Mouse (Mus musculus) left cerebral cortex, adult 9 months (tissue): ENCODE data around the gene Fes.
A peak's percentile ranks its signal among the peaks of the same experiment; 100 is the strongest.
"Not testable (repeated sequence)": the region's sequence is repeated elsewhere in the genome, so short reads cannot be mapped to it uniquely, and the experiment has no call there.

Experiments
- DNase-seq, 2 experiments: peaks; one replicate each; pipeline ENCODE4 v3.0.0; 2022; ENCODE audit warnings: low spot score in 2 of 2

Fes gene

DNA sequence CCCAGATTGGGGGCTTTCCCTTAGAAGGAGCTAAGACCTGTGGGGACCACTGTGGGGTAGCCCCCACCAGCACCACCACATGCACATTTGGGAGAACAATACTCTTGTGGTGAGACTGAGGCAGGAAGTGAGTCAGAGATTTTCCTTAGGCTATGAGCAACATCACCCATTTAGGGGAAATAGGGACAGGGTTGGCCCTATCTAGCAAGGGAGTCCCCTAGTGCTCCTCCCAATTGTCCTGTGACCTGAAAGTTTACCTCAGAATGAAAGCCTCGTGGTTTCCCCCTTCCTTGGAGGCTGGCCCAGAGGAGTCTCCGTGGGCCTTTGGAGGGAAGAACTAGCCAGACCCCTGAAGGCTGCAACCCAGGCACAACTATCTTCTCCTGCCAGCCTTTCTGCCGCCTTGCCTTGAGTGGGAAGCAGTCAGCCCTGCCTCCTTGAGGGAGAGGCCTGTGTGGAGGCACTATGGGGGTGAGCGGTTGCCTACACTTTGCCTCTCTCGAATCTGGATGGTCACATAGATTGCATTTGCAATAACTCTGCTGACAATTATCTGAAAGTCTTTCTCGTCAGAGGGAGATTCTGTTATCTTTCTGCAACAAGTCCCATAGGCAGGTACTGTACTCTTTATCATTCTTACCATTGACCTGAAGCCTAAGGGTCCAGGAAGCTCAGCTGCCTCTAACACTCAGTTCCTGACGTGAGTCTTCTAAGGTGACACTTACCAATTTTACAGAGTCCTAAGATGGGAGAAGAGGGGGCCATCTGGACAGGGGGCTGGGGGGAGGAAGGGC, 16.6 kb upstream of the Fes start:
- no peak for DNase-seq

DNA sequence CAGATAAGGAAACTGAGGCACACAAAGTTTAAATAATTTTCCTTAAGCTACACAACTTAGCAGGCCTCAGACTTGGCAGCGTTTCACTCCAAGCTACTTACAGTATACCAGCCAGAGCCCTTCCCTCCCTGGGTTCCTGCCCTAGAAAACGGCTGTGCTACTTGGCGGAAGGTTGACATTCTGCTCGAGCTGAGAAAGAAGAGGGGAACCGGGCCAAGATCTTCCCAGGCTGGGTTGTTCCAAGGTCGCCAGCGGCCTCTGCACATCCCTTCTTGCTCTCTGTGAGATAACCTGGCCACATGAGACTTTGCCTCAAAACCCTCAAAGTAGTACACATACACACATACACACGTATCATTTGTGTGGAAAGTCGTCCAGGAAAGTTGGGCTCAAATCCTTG, 15.8 kb upstream of the Fes start:
- peak in 1 of 2 experiments; percentile 56 for DNase-seq

DNA sequence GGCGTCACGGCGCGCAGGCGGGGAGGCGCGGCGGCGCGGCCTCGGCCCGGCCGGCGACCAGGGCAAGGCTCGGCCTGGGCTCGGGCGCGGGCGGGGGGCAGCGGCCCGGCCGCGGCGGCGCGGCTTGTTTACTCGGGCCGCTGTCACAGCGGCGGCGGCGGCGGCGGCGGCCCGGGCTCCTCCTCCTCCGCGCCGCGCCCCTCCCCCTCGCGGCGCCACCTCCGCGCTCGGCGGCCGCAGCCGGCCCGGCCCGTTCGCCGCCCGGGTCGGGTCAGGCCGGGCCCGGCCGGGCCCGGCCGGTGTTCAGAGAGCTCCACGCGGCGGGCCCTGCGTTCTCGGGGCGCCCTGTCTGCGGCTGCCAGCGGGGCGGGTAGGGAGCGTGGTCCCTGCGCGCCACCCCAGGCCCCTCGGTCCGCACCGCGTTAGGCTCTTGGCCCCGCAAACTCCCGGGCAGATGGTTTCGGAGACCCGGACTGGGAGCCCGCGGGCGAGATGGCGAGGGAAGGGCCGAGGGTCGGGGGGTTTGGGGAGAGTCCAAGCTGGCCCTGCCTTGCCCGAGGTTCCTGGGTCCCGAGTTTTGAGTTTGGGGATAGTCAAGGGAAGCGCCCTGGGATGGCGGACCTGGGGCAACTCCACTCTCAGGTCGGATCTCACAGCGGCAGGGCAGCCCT, 15.0 kb upstream of the Fes start:
- no peak for DNase-seq

DNA sequence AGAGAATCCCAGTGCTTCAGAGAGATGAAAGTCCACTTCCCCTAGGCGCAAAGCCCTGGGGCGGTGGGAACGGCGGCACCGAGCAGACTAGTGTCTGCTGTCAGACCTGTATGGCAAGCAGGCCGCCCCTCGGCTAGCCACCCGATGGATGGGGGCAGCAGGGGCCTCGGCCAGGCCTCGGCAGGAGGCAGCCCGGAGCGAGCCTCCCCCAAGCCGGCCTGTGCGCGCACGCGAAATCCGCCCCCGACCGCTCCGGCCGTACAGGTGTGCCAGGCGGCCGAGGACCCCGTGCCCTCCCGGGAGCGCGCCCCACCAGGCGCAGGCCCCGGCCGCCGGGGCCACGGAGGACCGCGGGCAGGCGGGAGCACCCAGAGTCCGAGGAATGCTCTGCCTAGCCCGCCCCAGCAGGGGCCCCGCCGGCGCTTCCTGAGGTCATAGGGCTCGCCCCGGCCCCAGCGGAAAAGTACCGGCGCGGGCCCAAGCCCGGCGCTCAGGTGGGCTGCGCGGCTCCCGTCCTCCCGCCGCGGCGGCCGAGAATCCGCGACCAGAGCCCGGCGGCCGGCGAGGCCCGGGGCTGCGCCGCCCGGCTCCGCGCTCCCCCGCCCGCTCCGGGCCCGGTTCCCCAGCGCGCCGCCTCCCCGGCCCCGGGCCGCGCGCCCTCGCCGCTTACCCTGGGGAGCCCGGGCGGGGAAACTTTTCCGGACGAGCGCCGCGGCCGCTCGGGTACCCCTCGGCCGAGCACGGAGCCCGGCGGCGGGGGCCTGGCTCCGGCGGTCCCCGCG, 14.3 kb upstream of the Fes start:
- DNase-seq, result no peak

DNA sequence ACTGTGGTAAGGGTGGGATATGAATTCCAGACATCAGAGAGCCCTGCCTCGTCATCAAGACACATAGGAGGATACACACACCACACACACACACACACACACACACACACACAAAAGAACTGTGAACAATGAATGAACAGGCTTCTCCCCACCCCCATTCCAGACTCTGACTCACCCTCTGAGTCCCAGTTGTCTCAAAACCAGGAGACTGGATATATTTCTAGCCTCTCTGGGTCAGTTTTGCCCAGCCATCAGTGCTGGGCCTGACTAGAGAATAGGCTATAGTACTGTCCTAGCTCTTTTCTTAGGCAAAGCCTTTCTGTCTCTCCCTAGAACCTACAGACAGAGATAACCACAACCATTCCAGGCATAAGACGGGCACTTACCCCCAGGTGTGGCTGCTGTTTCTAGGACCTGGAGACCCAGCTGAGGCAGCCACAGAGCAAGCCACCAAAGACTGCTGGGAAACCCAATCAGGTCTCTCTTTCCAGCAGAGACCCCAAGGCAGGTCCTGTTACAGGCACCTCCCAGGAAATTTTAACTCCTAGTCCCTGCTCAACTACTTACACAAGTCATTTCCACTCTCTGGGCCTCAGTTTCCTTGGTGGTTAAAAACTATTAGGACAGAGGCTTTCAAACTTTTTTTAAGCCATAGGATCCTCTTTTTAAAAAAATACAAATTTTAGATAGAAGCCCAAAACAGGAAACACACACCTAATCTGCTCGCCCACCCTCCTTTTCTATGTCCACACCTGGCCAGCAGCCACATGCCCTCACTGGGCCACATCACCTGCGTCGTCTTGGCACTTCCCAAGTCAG, 13.5 kb upstream of the Fes start:
- DNase-seq, result peak in 1 of 2 experiments; percentile 49

DNA sequence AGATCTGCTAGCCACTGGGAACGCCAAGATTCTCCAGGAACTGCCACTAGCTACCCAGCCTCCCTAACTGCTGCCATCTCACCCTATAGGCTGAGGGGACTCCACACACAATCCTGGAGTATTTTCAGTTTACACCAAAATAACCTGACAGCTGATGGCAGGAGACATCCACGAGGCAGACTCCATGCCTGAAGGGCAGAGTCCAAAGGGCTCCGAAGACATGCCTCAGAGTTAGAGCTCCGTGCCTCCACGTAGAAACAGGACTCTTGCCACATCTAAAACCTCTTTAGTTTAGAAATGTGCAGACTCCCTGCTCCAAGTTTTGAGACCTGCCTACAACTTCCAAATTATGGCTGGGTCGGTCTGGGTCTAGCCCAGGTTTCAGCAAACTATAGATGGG, 12.8 kb upstream of the Fes start:
- no peak for DNase-seq

DNA sequence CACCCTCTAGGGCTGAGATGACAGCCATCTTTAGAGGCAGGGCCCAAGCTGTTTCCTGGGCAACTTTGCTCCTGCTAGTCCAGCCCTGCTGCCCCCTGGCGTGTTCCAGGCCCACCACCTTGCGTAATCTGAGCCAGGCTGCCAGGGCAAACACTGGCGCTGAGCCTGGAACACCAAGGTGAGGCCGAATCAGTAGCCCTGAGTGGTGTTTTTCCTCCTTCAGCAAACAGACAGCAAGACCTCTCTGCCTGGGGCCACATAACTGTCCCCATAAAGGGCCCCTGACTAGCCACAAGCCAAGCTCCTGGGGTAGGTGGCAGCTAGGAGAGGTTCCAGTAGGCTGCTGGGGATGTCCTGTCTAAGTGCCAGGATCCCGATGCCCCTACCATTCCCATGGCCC, 12.4 kb upstream of the Fes start:
- no peak for DNase-seq

DNA sequence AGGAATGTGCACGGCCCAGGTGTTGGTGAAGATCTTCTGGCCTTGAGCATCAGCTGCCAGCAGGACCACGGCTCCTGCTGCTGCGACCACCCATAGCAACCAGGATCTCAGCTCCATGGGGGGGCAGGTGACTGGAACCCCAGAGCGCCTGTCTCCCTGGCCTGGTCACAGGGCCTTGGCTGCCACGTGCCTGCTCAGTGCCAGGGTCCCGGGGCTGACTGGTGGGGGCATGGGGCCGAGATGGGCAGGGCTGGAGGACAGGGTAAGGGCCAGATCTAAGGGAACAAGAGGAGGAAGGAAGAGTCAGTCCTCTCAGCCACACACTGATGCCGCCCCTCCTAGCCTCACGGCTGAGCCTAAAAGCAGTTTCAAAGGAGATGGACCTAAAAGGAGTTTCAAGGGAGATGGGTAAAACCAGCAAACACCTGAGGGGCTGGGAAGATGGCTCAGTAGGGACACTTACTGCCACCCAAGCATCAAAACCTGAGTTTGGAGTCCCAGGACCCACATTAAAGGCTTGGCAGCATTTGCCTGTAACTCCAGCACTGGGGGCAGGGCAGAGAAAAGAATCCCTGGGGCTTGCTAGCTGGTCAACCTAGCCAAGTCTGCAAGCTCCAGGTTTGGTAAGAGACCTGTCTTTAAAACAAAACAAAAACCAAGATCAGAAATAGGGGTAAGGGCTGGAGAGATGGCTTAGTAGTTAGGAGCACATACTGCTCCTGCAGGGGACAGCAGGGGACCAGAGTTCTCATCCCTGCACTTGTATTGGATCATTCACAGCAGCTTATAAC, 11.1 kb upstream of the Fes start:
- DNase-seq, result no peak

DNA sequence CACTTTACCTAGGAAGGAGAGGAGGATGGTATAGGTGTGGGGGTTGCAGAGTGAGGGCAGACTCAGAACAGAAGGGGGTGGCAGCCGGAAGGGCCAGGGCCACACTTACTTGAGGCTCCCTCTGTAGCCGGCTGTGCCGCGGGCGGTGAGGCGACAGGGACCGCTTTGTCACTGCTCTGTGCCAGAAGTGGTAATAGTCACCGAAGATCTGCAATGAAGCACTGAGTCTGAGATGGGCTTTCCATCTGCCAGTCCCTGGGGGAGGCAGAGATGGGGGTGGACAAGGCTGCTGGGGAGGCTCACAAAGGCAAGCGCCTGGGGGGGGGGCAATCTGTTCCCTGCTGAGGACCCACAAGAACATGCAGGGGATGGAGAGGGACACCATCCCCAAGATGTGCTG, 10.2 kb upstream of the Fes start:
- peak in 1 of 2 experiments; percentile 67 for DNase-seq

DNA sequence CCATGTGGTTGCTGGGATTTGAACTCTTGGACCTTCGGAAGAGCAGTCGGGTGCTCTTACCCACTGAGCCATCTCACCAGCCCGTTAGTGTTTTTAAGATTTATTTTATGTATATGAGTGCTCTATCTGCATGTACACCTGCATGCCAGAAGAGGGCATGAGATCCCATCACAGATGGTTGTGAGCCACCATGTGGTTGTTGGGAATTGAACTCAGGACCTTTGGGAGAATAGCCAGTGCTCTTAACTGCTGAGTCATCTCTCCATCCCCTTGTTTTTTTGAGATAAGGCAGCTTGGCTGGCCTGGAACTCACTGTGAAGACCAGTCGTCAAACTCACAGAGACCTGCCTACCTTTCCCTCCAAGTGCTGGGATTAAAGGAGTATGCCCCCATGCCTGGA, 8.7 kb upstream of the Fes start:
- not testable (repeated sequence) for DNase-seq

DNA sequence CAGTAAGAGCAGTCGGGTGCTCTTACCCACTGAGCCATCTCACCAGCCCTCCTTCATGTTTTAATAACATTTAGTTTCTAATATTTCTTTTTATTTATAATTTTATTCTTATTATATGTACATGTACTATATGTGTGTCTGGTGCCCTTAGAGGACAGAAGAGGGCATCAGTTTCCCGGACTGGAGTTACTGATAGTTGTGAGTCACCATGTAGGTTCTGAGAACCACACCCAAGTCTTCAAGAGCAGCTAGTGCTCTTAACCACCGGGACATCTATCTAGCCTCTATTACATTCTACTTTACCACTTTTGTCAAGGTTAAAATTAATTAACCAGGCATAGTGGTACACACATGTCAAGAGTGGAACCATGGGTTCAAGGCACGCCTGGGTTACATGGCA, 6.9 kb upstream of the Fes start:
- no peak for DNase-seq

DNA sequence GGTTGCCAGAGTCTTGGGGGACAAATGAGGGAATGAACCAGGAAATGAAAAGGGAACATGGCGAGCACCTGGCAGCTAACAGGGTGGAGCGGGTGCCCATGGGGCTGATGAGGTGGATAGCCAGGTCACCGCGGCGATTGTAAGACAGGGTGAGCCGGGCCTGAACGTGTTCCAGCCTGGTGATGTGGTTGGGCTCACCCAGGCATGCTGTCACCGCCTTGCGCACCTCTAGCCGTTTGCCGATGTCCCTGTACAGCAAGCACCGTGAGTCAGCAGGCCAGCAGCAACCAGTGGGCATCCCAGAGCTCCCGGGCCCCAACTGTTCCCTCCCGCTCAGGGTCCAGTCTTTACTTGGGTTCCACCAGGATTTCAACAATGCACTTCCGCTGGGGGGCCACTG, 4.4 kb upstream of the Fes start:
- DNase-seq, result no peak

DNA sequence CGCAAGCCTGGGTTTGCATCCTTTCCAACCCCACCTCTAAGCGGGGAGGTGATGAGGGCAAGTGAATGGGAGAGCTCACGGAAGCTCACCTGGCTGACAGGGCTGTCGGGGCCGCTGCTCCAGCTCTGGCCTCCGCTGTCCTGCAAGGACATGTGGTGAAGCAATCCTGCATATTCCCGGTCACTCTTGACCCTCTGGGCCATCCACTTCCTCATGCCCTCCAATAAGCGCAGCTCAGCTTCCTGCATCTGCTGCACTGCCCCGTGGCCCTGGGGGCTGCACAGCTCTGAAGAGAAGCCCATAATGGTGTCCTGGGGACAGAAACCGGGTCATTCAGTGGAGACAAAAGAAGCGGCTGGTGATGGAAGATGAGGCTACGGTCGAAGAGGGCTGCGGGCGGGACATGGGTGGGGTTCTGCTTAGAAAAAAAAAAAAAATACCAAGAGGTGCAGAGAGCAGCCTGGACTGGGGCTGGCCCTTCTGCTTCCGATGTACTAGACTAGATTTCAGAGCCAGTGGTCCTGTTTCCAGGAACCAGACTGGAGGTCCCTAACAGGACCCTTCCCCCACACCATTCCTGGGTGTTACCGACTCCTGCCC, 613 bp downstream of the Fes start:
- DNase-seq, result no peak

DNA sequence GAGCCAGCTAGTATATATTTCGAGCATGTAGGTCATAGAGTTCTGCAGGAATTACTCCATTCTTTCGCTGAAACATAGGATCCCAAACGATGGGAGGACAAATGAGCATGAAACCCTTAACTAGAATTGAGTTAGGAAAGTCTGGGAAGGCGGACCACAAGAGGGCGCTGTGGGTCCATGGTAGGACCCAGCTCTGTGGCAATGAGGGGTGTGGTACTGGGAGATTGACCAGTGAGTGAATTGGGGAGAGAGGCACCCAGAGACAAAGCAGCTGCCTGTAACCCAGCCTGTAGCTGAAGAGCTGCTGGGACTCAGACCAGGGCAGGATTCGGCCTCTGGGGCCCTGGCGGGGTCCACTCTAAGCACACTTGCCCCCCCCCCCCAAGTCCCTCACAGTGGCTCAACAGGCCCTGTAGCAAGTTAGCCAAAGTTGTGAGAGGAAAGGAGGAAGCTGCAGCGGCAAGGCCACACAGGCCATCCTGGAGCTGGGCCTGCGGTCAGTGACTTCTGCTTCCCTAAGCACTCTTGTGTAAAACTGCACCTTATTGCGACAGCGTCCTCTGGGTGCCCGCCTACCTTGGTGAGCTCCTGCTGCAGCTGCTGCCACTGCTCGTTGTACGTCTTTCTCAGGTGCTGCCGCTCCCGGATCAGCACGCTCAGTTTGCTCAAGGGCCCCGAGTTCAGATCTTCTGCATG, 1.4 kb downstream of the Fes start:
- DNase-seq, result peak in 1 of 2 experiments; percentile 88

DNA sequence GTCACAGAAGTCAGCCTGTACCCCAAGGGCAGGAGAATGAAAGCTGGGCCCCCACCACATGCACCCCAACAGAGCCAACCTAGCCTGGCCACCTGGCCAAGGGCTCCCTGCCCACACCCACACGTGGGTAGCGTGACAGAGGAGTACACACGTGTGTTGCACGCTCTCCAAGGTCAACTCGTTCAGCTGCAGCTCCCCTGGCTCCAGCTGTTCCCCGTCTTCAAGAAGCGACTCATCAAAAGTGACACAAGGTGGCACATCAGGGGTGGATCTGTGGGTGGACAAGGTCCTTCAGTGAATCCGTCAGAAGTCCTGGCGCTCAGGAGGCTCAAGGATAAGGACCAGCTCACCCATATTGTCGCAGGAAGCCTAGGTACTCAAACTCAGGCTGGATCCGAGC, 4.8 kb downstream of the Fes start:
- DNase-seq, result no peak

DNA sequence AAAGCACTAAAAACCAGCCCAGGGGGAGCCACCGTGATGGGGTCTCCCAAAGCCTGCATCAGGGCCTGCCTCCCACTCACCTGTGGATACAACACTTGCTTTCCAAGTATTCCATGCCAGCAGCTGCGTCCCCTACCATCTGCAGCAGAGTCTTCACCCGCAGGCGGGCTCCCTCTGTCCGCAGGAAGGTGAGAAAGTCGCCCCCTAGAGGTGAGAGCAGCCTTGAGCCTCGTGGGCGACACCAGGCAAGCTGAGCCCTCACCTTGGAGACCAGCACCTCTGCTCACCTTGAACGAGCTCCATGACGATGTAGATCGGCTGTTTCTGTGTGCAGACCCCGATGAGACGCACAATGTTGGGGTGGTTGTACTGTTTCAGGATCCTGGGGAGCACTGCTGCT, 8.2 kb downstream of the Fes start:
- DNase-seq, result no peak

DNA sequence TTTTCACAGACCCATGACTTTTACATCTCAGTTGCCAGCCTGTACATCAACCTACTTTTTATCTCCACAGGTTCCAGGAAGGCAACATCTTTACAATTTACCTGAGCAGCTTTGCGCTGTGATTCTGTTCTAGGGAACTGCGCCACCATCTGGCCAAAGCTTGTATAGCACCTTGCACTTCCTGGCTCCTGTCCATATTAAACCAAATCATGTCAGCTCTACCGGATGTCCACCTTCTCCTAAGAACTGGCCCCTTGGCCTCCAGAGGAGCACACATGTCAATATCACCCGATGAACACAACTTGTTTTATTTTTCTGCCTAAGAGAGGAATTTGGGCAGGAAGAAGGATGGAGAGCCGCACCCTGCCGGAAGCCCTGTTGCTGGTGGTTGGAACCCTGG, 10.3 kb downstream of the Fes start:
- peak in 1 of 2 experiments; percentile 76 for DNase-seq

DNA sequence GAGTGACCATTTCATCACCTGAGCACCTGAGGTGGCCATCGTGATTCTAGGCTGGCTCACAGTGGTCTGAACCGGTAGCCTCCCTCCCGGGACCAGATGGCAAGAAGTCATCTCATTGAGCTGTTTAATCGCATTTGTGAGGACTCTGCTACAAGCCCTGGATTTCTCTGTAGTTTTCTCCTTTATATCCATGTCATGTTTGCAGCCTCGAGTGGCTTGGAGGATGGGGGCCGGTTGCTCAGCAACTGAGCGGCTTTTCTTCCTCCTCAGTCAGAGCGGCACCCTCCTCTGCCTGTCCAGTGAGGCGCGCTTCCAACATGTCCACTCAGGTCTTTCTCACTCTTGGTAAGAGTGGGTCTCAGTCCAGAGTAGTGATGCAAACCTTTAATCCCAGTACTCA, 11.6 kb downstream of the Fes start:
- DNase-seq, result no peak

DNA sequence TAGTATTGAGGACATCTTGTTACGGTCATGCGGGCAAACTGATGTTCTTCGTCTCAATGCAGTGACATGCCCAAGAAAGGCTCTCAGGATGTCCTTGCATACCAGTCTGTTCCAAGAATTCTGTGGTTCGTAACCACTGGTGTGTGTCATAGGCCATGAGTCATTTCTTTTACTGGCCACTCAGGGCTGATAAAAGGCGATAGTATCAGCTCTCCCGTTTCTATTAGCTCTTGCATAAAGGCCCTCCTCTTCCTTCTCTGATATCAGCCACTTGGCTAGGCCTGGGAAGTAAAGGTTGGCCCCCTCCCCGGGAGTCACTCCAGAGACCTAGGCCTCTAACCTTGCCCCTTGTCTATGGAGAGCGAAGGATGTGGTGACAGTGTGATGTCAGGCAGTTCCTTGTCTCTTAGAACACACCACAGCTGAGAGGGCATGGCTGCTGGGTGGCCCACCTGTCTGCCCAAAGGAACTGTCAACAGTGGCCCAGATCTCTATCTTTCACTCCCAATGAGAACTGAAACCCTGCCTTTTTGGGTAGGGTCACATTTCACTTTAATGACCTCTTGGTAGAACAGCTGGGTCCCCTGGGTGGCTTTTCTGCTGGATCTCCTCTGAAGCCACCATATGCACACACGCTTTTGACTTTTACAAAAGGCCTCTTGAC, 12.2 kb downstream of the Fes start:
- no peak for DNase-seq
